Mouse (Mus musculus): Measurements from ENCODE around the gene Setd1a. TPM values are rescaled to one million over a fixed set of nuclear protein-coding genes. Genes with fewer than 3 reads are reported as not detected.
"Not testable (repeated sequence)": the region's sequence is repeated elsewhere in the genome, so short reads cannot be mapped to it uniquely, and the experiment has no call there.

Gene Setd1a
- polyA plus RNA-seq, 1 experiment from 2014 or later: 17.1 TPM

- WGBS: 2% methylated on average over 15 of the region's 16 CpGs
- Histone ChIP-seq H3K9me3 (no peaks in the 10 kb centered on the region), H3K4me1 (peaks cover 41% of the 10 kb centered on the region), H3K4me3 (peak overlapping the region; percentile 65), H3K36me3 (replicated peaks) (peaks cover 47% of the 10 kb centered on the region), H3K27me3 (ENCODE audit: poor library complexity, severe bottlenecking) (no peaks in the 10 kb centered on the region), H3K27ac (peak overlapping the region; percentile 90)
- DNase-seq (ENCODE audit: extremely low spot score, low spot score): peak; percentile 89
These were observed 7.4 kb upstream of the Setd1a start for GRCm38 (mm10) chr7:127768997-127769593.

DNA sequence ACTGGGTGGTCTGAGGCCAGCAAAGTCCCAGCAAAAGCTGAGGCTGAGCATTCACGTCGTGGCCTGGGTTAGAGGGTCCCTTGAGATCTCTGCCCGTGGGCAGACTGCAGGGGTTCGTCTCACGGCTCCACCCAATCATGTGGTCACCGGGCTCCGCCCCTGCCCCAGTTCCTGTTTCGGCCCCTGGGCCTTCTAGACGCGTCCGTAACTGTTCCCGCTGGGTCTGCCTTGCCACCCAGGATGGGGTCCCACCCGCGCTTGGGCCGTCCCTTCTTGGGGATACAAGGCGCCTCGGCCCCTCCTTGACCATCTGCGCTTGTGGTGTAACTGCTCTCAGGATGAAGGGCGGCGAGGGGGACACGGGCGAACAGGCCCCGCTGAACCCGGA lies 6.8 kb upstream of the Setd1a start, which contains the start of gene Orai3:
Orai3 (plus strand) TSS at position 165 of the 388 bp plus-strand sequence.
- Histone ChIP-seq H3K27me3 (ENCODE audit: poor library complexity, severe bottlenecking) (no peaks in the 10 kb centered on the region), H3K4me3 (peak within 1 kb of the TSS; percentile 65), H3K27ac (peak within 1 kb of the TSS; percentile 90), H3K9me3 (no peaks in the 10 kb centered on the region), H3K4me1 (peaks cover 41% of the 10 kb centered on the region), H3K36me3 (replicated peaks) (peaks cover 42% of the 10 kb centered on the region)
- DNase-seq (ENCODE audit: extremely low spot score, low spot score): peak; percentile 77
- under 1% methylated on average over 24 of the region's 24 CpGs for WGBS

DNA sequence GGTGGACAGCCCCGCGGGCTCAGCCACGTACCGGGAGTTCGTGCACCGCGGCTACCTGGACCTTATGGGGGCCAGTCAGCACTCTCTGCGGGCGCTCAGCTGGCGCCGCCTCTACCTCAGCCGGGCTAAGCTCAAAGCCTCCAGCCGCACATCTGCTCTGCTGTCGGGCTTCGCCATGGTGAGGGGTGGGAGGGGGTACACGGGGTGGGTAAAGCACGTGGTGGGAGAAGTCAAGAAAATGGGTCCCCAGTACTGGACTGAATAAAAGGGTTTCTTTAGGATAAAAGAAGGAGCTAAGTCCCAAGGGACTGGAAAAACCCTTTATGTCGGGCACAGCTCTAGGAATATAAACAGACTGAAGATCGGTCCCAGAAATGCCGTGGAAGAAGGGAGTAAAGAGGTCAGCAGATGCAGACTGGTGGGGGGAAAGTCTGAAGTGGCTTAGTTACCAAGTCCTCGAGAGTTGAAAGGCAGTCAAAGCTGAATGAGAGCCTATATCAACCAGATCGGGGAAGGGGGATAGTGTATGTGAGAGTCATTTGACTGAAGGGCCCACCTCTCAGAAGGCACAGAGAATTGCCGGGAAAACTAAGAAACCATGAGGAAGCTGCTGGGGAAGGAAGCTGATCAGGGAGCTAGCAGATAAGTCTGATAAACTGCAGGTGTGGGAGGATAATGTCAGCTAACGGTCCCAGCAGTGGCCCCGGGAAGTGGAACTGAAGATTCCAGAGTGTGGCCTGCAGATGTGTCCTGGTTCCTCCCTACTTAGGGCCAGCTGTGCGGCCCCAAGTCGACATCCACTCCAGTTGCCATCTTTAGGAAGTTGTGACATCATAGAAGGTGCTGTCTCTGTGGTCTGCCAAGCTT lies 6.2 kb upstream of the Setd1a start:
- H3K4me3 ChIP-seq: peak overlapping the region; percentile 65
- DNase-seq (ENCODE audit: extremely low spot score, low spot score): no peak
- H3K4me1 ChIP-seq: peaks cover 41% of the 10 kb centered on the region
- H3K27me3 ChIP-seq (ENCODE audit: poor library complexity, severe bottlenecking): no peaks in the 10 kb centered on the region
- WGBS: 8% methylated on average over 27 of the region's 27 CpGs
- peaks cover 35% of the 10 kb centered on the region for H3K36me3 ChIP-seq (replicated peaks)
- H3K27ac ChIP-seq: peak overlapping the region; percentile 90
- no peaks in the 10 kb centered on the region for H3K9me3 ChIP-seq

DNA sequence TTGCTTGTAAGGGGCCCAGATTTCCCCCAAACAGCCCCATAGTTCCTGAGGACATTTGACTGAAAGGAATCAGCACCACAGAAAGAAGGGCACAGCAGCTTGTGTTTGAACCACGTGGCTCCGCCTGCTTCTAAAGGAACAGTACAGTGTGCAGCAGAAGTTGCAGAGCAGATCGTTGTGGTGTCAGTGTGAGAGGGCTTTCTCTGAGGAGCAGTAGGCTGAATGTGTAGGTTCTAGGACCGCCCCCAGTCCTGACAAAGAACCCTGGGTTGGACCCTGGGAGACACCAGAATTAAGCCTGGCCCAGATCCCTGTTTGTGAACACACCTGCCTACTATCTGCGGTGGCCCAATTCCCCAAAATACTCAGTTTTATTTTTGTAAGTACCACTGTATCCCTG lies 5.2 kb upstream of the Setd1a start:
- peaks cover 25% of the 10 kb centered on the region for H3K36me3 ChIP-seq (replicated peaks)
- no peaks in the 10 kb centered on the region for H3K9me3 ChIP-seq
- H3K4me3 ChIP-seq: peak overlapping the region; percentile 65
- WGBS: 78% methylated on average over 5 of the region's 5 CpGs
- peaks cover 46% of the 10 kb centered on the region for H3K4me1 ChIP-seq
- no peak for DNase-seq (ENCODE audit: extremely low spot score, low spot score)
- H3K27ac ChIP-seq: no peak overlapping the region
- H3K27me3 ChIP-seq (ENCODE audit: poor library complexity, severe bottlenecking): no peaks in the 10 kb centered on the region

- no peaks in the 10 kb centered on the region for H3K27me3 ChIP-seq (ENCODE audit: poor library complexity, severe bottlenecking)
- H3K27ac ChIP-seq: no peak overlapping the region
- peaks cover 46% of the 10 kb centered on the region for H3K4me1 ChIP-seq
- peaks cover 17% of the 10 kb centered on the region for H3K36me3 ChIP-seq (replicated peaks)
- no peak overlapping the region for H3K4me3 ChIP-seq
- 93% methylated on average over 3 of the region's 3 CpGs for WGBS
- H3K9me3 ChIP-seq: no peaks in the 10 kb centered on the region
- DNase-seq (ENCODE audit: extremely low spot score, low spot score): no peak
These were observed 4.4 kb upstream of the Setd1a start for GRCm38 (mm10) chr7:127772080-127772479.

GRCm38 (mm10) chr7:127772557-127772956 lies 3.9 kb upstream of the Setd1a start:
- Histone ChIP-seq H3K4me1 (peaks cover 43% of the 10 kb centered on the region), H3K4me3 (no peak overlapping the region), H3K9me3 (no peaks in the 10 kb centered on the region), H3K27ac (no peak overlapping the region), H3K27me3 (ENCODE audit: poor library complexity, severe bottlenecking) (no peaks in the 10 kb centered on the region), H3K36me3 (replicated peaks) (peaks cover 13% of the 10 kb centered on the region)
- no peak for DNase-seq (ENCODE audit: extremely low spot score, low spot score)
- 94% methylated on average over 1 of the region's 1 CpGs for WGBS

DNA sequence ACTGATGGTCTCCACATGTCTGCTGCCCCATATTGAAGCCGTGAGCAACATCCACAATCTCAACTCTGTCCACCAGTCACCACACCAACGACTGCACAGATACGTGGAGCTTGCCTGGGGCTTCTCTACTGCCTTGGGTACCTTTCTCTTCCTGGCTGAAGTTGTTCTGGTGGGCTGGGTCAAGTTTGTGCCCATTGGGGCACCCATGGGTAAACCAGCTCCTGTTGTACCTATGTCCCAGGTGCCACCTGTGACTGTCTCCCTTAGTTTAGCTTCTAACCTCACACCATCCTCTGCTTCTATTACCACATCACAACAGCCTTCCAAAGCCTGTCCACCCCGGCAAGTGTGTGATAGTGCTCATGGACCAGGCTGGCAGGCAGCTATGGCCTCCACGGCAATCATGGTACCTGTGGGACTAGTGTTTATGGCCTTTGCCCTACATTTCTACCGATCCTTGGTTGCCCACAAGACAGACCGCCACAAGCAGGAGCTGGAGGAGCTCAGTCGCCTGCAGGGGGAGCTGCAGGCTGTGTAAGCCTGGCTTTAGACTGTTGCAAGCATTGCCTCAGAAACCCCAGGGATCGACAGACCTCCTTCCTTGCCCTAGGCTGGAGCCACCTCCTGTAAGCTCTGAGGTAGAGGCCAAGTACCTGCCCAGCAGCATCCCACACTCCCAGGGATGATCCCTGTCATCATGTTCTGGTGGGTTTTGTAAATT lies 2.6 kb upstream of the Setd1a start:
- H3K9me3 ChIP-seq: no peaks in the 10 kb centered on the region
- DNase-seq (ENCODE audit: extremely low spot score, low spot score): peak; percentile 43
- peaks cover 43% of the 10 kb centered on the region for H3K4me1 ChIP-seq
- H3K4me3 ChIP-seq: no peak overlapping the region
- no peaks in the 10 kb centered on the region for H3K27me3 ChIP-seq (ENCODE audit: poor library complexity, severe bottlenecking)
- no peak overlapping the region for H3K27ac ChIP-seq
- H3K36me3 ChIP-seq (replicated peaks): peaks cover 5% of the 10 kb centered on the region
- 44% methylated on average over 9 of the region's 9 CpGs for WGBS

- not testable (repeated sequence) for H3K27me3 ChIP-seq (ENCODE audit: poor library complexity, severe bottlenecking); DNase-seq (ENCODE audit: extremely low spot score, low spot score); H3K9me3 ChIP-seq
- WGBS: 81% methylated on average over 7 of the region's 7 CpGs
- H3K27ac ChIP-seq: peak overlapping the region; percentile 100
- H3K4me1 ChIP-seq: peaks cover 26% of the 10 kb centered on the region
- H3K4me3 ChIP-seq: peak overlapping the region; percentile 95
- H3K36me3 ChIP-seq (replicated peaks): peaks cover 25% of the 10 kb centered on the region
These were observed 633 bp upstream of the Setd1a start for GRCm38 (mm10) chr7:127775837-127776236.

DNA sequence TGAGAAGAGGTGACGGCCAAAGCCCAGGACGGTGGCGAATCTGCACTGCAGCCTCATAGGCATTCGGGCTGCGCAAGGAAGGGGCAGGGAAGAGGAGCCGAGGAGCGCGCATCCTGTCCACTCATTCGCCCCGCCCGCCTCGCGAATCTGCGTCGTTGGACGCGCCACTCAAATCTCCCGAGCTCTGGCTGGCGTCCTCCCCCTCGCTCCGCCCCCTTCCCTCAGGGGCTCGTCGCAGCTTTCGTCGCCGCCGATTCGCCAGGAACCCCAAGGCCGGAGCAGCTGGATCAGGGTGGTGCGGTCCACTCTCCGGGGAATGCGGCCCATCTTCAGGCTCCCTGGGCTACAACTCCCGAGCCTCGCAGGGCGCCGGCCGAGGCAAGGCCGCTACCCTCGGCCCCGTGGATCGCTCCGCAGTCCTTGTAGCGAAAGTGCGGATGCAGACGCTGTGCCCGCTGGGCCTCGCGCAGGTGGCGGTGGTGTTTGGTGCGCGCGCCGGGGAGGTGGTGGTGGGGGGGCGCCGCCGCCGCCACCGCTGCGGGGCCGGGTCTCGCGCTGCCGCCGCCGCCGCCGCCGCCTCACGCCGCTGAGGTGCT lies 506 bp downstream of the Setd1a start:
- DNase-seq (ENCODE audit: extremely low spot score, low spot score): peak; percentile 95
- WGBS: under 1% methylated on average over 64 of the region's 70 CpGs
- peak overlapping the region; percentile 95 for H3K4me3 ChIP-seq

DNA sequence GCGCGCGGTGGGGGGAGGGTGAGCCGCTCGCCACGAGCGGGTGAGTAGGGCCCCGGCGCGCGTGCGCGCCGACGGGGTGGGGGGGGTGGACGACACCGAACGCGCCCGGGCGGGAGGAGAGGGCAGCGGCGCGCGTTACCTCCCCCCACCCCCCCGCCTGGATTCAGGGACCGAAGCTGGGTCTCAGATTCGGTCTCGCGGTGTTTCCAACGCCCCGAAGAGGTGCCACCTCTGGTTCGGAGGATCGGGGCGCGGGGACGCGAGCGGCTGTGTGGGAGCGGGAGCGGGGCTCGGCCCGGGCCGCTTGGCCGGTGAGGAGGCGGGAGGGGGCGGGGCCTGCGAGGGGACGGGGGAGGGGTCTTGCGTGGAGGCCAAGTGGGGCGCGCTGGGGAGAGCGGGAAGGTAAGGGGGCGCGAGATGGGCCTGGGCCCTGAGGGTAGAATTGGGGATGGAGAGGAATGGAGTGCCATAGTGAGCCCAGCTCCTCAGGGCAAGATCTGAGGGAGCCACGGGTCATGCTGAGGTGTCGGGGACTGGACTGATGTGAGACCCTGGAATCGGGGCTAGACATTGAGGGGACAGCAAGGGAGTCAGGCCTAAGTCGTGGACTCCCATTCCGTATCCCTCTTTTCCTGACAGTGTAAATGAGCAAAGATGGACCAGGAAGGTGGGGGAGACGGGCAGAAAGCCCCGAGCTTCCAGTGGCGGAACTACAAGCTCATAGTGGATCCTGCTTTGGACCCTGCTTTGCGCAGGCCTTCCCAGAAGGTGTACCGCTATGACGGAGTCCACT lies 1.2 kb downstream of the Setd1a start:
- DNase-seq (ENCODE audit: extremely low spot score, low spot score): peak; percentile 77
- Histone ChIP-seq H3K27me3 (ENCODE audit: poor library complexity, severe bottlenecking) (no peaks in the 10 kb centered on the region), H3K36me3 (replicated peaks) (peaks cover 44% of the 10 kb centered on the region), H3K4me1 (peaks cover 20% of the 10 kb centered on the region), H3K27ac (peak overlapping the region; percentile 100), H3K9me3 (no peaks in the 10 kb centered on the region), H3K4me3 (peak overlapping the region; percentile 95)
- WGBS: 3% methylated on average over 64 of the region's 66 CpGs

More for the DNA sequence above, 506 bp downstream of the Setd1a start:
- H3K4me1 ChIP-seq: peaks cover 20% of the 10 kb centered on the region
- no peaks in the 10 kb centered on the region for H3K9me3 ChIP-seq
- H3K27me3 ChIP-seq (ENCODE audit: poor library complexity, severe bottlenecking): no peaks in the 10 kb centered on the region
- H3K36me3 ChIP-seq (replicated peaks): peaks cover 37% of the 10 kb centered on the region
- H3K27ac ChIP-seq: peak overlapping the region; percentile 100

DNA sequence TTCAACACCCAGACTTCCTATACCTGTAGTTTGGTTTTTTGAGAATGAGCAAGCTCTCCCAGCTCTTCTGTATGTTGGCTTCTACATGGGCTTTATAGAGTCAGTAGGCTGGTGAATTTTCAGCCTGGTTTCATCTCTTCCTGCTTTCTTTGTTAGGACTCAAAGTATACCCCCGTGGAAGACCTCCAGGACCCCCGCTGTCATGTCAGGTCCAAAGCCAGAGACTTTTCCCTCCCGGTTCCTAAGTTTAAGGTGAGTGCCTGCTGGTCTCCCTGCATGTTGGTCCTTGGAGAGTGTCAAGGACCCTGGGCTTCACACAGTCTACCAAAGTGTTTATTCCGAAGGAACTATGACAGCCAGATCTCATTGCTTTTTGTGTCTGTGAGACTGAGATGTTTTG lies 1.9 kb downstream of the Setd1a start:
- H3K27me3 ChIP-seq (ENCODE audit: poor library complexity, severe bottlenecking): no peaks in the 10 kb centered on the region
- 79% methylated on average over 4 of the region's 4 CpGs for WGBS
- H3K4me1 ChIP-seq: peaks cover 20% of the 10 kb centered on the region
- H3K27ac ChIP-seq: peak overlapping the region; percentile 100
- no peaks in the 10 kb centered on the region for H3K9me3 ChIP-seq
- DNase-seq (ENCODE audit: extremely low spot score, low spot score): no peak
- H3K4me3 ChIP-seq: peak overlapping the region; percentile 95
- peaks cover 51% of the 10 kb centered on the region for H3K36me3 ChIP-seq (replicated peaks)

DNA sequence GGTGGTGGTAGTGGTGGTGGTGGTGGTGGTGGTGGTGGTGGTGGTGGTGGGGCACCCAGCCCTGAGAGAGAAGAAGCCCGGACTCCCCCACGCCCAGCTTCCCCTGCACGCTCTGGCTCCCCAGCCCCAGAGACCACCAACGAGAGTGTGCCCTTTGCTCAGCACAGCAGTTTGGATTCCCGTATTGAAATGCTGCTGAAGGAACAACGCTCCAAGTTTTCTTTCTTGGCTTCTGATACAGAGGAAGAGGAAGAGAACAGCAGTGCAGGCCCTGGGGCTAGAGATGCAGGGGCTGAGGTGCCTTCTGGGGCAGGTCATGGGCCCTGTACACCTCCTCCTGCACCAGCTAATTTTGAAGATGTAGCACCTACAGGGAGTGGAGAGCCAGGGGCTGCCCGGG lies 8.8 kb downstream of the Setd1a start, which contains the start of gene Gm49388:
Gm49388 (plus strand) TSS at position 301 of the 400 bp plus-strand sequence.
- no peak for DNase-seq (ENCODE audit: extremely low spot score, low spot score)
- Histone ChIP-seq H3K27me3 (ENCODE audit: poor library complexity, severe bottlenecking) (no peaks in the 10 kb centered on the region), H3K4me3 (no peak within 1 kb of the TSS), H3K4me1 (no peaks in the 10 kb centered on the region), H3K9me3 (no peaks in the 10 kb centered on the region), H3K36me3 (replicated peaks) (peaks cover 100% of the 10 kb centered on the region), H3K27ac (no peak within 1 kb of the TSS)
- WGBS: 89% methylated on average over 7 of the region's 7 CpGs

All from forebrain, embryonic 10.5 days (tissue).